Mouse (Mus musculus): Measurements from ENCODE around the gene Pdzd2. TPM values are rescaled to one million over a fixed set of nuclear protein-coding genes. Genes with fewer than 3 reads are reported as not detected.

Gene Pdzd2
- polyA plus RNA-seq, 1 experiment: 4.2 TPM

GRCm38 (mm10) chr15:12663351-12663750 lies 76.4 kb downstream of the Pdzd2 start:
- TF ChIP-seq POLR2A (IDR thresholded peaks at IDR 0.05; ENCODE audit: control insufficient read depth, extremely low read depth, insufficient read depth, low read length, poor library complexity) (no peak), CTCF (IDR thresholded peaks at IDR 0.05; ENCODE audit: borderline replicate concordance, control insufficient read depth, extremely low read depth, insufficient read depth, low read length, poor library complexity) (no peak)
- no peaks in the 10 kb centered on the region for H3K36me3 ChIP-seq (ENCODE audit: control insufficient read depth, insufficient read depth, low read length)
- H3K4me1 ChIP-seq (replicated peaks; ENCODE audit: control insufficient read depth, insufficient read depth, low read length): 0 out of 2 replicates have a peak, but pooled peaks cover 3% of the 10 kb centered on the region
- H3K27ac ChIP-seq (ENCODE audit: control insufficient read depth, insufficient read depth, low read length): no peak overlapping the region
- H3K4me3 ChIP-seq (ENCODE audit: control insufficient read depth, insufficient read depth, low read length): no peak overlapping the region
- H3K27me3 ChIP-seq (ENCODE audit: control insufficient read depth, insufficient read depth, low read length): no peaks in the 10 kb centered on the region
- WGBS: 95% methylated on average over 9 of the region's 9 CpGs
- no peak for DNase-seq

- 89% methylated on average over 9 of the region's 9 CpGs for WGBS
- H3K27ac ChIP-seq (ENCODE audit: control insufficient read depth, insufficient read depth, low read length): no peak overlapping the region
- no peaks in the 10 kb centered on the region for H3K36me3 ChIP-seq (ENCODE audit: control insufficient read depth, insufficient read depth, low read length)
- H3K4me3 ChIP-seq (ENCODE audit: control insufficient read depth, insufficient read depth, low read length): no peak overlapping the region
- no peaks in the 10 kb centered on the region for H3K4me1 ChIP-seq (replicated peaks; ENCODE audit: control insufficient read depth, insufficient read depth, low read length)
- H3K27me3 ChIP-seq (ENCODE audit: control insufficient read depth, insufficient read depth, low read length): no peaks in the 10 kb centered on the region
- no peak for DNase-seq
- TF ChIP-seq CTCF (IDR thresholded peaks at IDR 0.05; ENCODE audit: borderline replicate concordance, control insufficient read depth, extremely low read depth, insufficient read depth, low read length, poor library complexity): no peak
- no peak for TF ChIP-seq POLR2A (IDR thresholded peaks at IDR 0.05; ENCODE audit: control insufficient read depth, extremely low read depth, insufficient read depth, low read length, poor library complexity)
Measured at GRCm38 (mm10) chr15:12660320-12660719, 79.4 kb downstream of the Pdzd2 start.

GRCm38 (mm10) chr15:12655959-12656662 lies 83.6 kb downstream of the Pdzd2 start:
- Histone ChIP-seq H3K27ac (ENCODE audit: control insufficient read depth, insufficient read depth, low read length) (no peak overlapping the region), H3K4me3 (ENCODE audit: control insufficient read depth, insufficient read depth, low read length) (no peak overlapping the region), H3K27me3 (ENCODE audit: control insufficient read depth, insufficient read depth, low read length) (no peaks in the 10 kb centered on the region), H3K4me1 (replicated peaks; ENCODE audit: control insufficient read depth, insufficient read depth, low read length) (no peaks in the 10 kb centered on the region), H3K36me3 (ENCODE audit: control insufficient read depth, insufficient read depth, low read length) (no peaks in the 10 kb centered on the region)
- 89% methylated on average over 6 of the region's 6 CpGs for WGBS
- TF ChIP-seq POLR2A (IDR thresholded peaks at IDR 0.05; ENCODE audit: control insufficient read depth, extremely low read depth, insufficient read depth, low read length, poor library complexity) (no peak), CTCF (IDR thresholded peaks at IDR 0.05; ENCODE audit: borderline replicate concordance, control insufficient read depth, extremely low read depth, insufficient read depth, low read length, poor library complexity) (no peak)
- no peak for DNase-seq

- TF ChIP-seq CTCF (IDR thresholded peaks at IDR 0.05; ENCODE audit: borderline replicate concordance, control insufficient read depth, extremely low read depth, insufficient read depth, low read length, poor library complexity) (no peak), POLR2A (IDR thresholded peaks at IDR 0.05; ENCODE audit: control insufficient read depth, extremely low read depth, insufficient read depth, low read length, poor library complexity) (no peak)
- Histone ChIP-seq H3K36me3 (ENCODE audit: control insufficient read depth, insufficient read depth, low read length) (no peaks in the 10 kb centered on the region), H3K27me3 (ENCODE audit: control insufficient read depth, insufficient read depth, low read length) (no peaks in the 10 kb centered on the region), H3K27ac (ENCODE audit: control insufficient read depth, insufficient read depth, low read length) (no peak overlapping the region), H3K4me1 (replicated peaks; ENCODE audit: control insufficient read depth, insufficient read depth, low read length) (0 out of 2 replicates have a peak, but pooled peaks cover under 1% of the 10 kb centered on the region), H3K4me3 (ENCODE audit: control insufficient read depth, insufficient read depth, low read length) (no peak overlapping the region)
- WGBS: 97% methylated on average over 7 of the region's 7 CpGs
- no peak for DNase-seq
Measured at GRCm38 (mm10) chr15:12655316-12655715, 84.4 kb downstream of the Pdzd2 start.

- no peak overlapping the region for H3K4me3 ChIP-seq (ENCODE audit: control insufficient read depth, insufficient read depth, low read length)
- WGBS: 94% methylated on average over 15 of the region's 15 CpGs
Measured at GRCm38 (mm10) chr15:12652336-12653031, 87.2 kb downstream of the Pdzd2 start.

GRCm38 (mm10) chr15:12650236-12650635 lies 89.5 kb downstream of the Pdzd2 start:
- Histone ChIP-seq H3K4me1 (replicated peaks; ENCODE audit: control insufficient read depth, insufficient read depth, low read length) (0 out of 2 replicates have a peak, but pooled peaks cover 2% of the 10 kb centered on the region), H3K4me3 (ENCODE audit: control insufficient read depth, insufficient read depth, low read length) (no peak overlapping the region), H3K27me3 (ENCODE audit: control insufficient read depth, insufficient read depth, low read length) (no peaks in the 10 kb centered on the region), H3K27ac (ENCODE audit: control insufficient read depth, insufficient read depth, low read length) (no peak overlapping the region), H3K36me3 (ENCODE audit: control insufficient read depth, insufficient read depth, low read length) (no peaks in the 10 kb centered on the region)
- 58% methylated on average over 3 of the region's 3 CpGs for WGBS
- no peak for DNase-seq
- TF ChIP-seq POLR2A (IDR thresholded peaks at IDR 0.05; ENCODE audit: control insufficient read depth, extremely low read depth, insufficient read depth, low read length, poor library complexity): no peak
- TF ChIP-seq CTCF (IDR thresholded peaks at IDR 0.05; ENCODE audit: borderline replicate concordance, control insufficient read depth, extremely low read depth, insufficient read depth, low read length, poor library complexity): no peak

More at GRCm38 (mm10) chr15:12652336-12653031, 87.2 kb downstream of the Pdzd2 start:
- H3K36me3 ChIP-seq (ENCODE audit: control insufficient read depth, insufficient read depth, low read length): no peaks in the 10 kb centered on the region
- H3K27me3 ChIP-seq (ENCODE audit: control insufficient read depth, insufficient read depth, low read length): no peaks in the 10 kb centered on the region
- no peak overlapping the region for H3K27ac ChIP-seq (ENCODE audit: control insufficient read depth, insufficient read depth, low read length)
- 0 out of 2 replicates have a peak, but pooled peaks cover 2% of the 10 kb centered on the region for H3K4me1 ChIP-seq (replicated peaks; ENCODE audit: control insufficient read depth, insufficient read depth, low read length)
- DNase-seq: no peak
- TF ChIP-seq POLR2A (IDR thresholded peaks at IDR 0.05; ENCODE audit: control insufficient read depth, extremely low read depth, insufficient read depth, low read length, poor library complexity) (no peak), CTCF (IDR thresholded peaks at IDR 0.05; ENCODE audit: borderline replicate concordance, control insufficient read depth, extremely low read depth, insufficient read depth, low read length, poor library complexity) (no peak)
